Mouse (Mus musculus) layer of hippocampus, adult 18-20 months (tissue): ENCODE data around the gene Phkb. TPM values are rescaled to one million over a fixed set of nuclear protein-coding genes. Genes with fewer than 3 reads are reported as not detected.

Source experiments
- DNase-seq, 2 experiments: peaks; one replicate each; pipeline ENCODE4 v3.0.0; 2022; ENCODE audit warnings: low spot score in 2 of 2
- total RNA-seq, 2 experiments: library from RNA; stranded (reverse); gene quantifications; 2 replicates each; pipeline ENCODE4 v1.2.3; 2021

The Phkb gene
- total RNA-seq, 2 experiments from 2014 or later = 40.3 to 43.9 TPM

DNA sequence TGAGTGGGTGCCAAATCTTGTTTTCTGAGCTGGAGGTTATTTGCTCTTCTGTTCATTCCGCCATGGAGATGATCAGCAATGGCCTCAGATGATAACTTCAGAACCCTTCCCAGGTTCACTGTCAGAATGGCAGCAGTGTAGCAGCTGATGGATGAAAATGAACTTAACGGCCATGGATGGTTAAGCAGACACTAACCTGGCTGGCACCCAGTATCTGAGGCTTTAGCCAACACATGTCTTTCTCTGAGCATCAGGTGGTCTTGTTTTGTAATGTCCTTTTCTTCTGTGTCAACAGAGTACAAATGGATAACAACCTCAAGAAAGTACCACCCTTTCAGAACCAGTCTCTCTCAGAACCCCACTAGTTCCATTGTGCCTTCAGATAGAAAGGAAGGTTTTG, 246.0 kb downstream of the Phkb start:
- DNase-seq = no peak

DNA sequence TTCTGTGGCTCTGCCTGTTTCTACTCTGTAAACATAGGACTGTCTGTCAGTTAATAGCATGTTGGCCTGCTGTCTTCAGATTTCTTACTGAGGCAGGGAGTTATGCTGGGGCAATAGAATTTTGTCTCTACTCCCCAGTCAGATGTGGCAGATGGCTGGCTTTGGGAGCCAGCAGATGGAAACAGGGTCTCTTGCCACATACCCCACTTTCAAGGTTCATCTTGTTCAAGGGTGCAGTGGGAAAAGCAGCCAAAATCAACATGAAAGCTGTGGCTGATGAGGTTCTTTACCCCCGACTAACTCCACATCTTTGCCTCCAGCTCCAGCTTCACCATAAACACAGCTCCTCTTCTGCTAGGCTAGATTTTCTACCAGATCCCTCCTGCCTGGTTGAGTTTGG, 246.7 kb downstream of the Phkb start:
- no peak for DNase-seq

DNA sequence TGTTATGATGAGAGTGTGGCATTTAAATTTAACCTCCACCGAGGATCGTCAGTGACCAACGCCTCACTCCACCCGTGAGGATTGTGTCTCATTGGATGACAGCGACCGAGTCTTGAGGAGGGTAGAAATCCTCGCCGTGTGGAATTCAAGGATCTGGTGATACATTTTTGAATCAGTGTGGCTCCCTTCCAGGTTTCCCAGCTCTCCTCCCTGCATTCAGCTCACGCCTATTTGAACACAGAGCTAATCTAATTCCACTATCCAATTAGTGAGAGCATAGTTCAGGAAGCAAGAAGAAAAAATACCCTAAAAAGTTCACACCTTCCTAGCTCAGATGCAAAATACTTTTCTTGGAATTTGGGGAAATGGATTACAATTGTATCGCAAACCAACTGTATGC, 249.9 kb downstream of the Phkb start:
- no peak for DNase-seq

Other genes with a start within 250 kb of the Phkb start
- gene Neto2, start 140.0 kb upstream of the Phkb start, total RNA-seq = 10 to 100 TPM; 36.8 to 38.4 TPM
- 100 to 1,000 TPM; 160 to 162 TPM for gene Itfg1, start within 50 bp of the Phkb start, total RNA-seq